Mouse (Mus musculus) heart, adult 2 months (tissue): Measurements from ENCODE around the gene H2afz. TPM values are rescaled to one million over a fixed set of nuclear protein-coding genes. Genes with fewer than 3 reads are reported as not detected.

Experiments
- DNase-seq, 2 experiments: peaks; one replicate each; pipeline ENCODE4 v3.0.0; 2021
- H3K27ac ChIP-seq: fragments of 200-600 bp; 2 replicates; pipeline ENCODE4 v1.8.1; 2022
- H3K27me3 ChIP-seq: fragments of 200-500 bp; 2 replicates; pipeline ENCODE4 v1.6.1; 2012; ENCODE audit warnings: mild to moderate bottlenecking, low read length, inconsistent platforms, mixed read lengths; ENCODE audit not compliant: control insufficient read depth, insufficient read depth
- H3K36me3 ChIP-seq: fragments of 200-500 bp; 2 replicates; pipeline ENCODE4 v1.6.1; 2012; ENCODE audit warnings: low read length, inconsistent platforms; ENCODE audit not compliant: control insufficient read depth, insufficient read depth
- H3K4me1 ChIP-seq: fragments of 200-500 bp; 2 replicates; pipeline ENCODE4 v1.6.1; 2011; ENCODE audit warnings: low read length; ENCODE audit not compliant: control insufficient read depth, insufficient read depth
- H3K4me3 ChIP-seq: fragments of 200-600 bp; 2 replicates; pipeline ENCODE4 v1.8.1; 2022
- H3K79me2 ChIP-seq: fragments of 200-500 bp; replicated peaks from 2 replicates; pipeline ENCODE4 v1.6.1; 2012; ENCODE audit warnings: mild to moderate bottlenecking, inconsistent platforms, low read length, moderate library complexity, mixed read lengths; ENCODE audit not compliant: control insufficient read depth, insufficient read depth
- H3K9ac ChIP-seq: fragments of 200-500 bp; 2 replicates; pipeline ENCODE4 v1.6.1; 2012; ENCODE audit warnings: low read depth, mild to moderate bottlenecking, control low read depth, inconsistent platforms, low read length, mixed read lengths
- CTCF ChIP-seq: fragments of 200-600 bp; IDR thresholded peaks from 2 replicates; pipeline ENCODE4 v1.8.1; 2022; ENCODE audit warnings: antibody characterized with exemption, mild to moderate bottlenecking, moderate library complexity
- EP300 ChIP-seq: fragments of 200-500 bp; IDR thresholded peaks from 2 replicates; pipeline ENCODE4 v1.6.1; 2011; ENCODE audit warnings: low read depth, low read length, control low read depth; ENCODE audit not compliant: insufficient read depth
- POLR2A ChIP-seq: fragments of 200-500 bp; IDR thresholded peaks from 2 replicates; pipeline ENCODE4 v1.6.1; 2011; ENCODE audit warnings: mild to moderate bottlenecking, low read depth, low read length, control low read depth; ENCODE audit not compliant: insufficient read depth
- WGBS: fragments of 180-500 bp; shearing (Covaris S2); methylation state at CpG from one replicate; pipeline ENCODE4 v1.1.7; 2018; 5-methylcytosine and 5-hydroxymethylcytosine counted together
- intact Hi-C: fragments of 180-260 bp; cut with DNase I; formaldehyde crosslinking; loops from one replicate; pipeline ENCODE4 v1.15.1; 2025
- polyA plus RNA-seq: library from polyadenylated mRNA; depleted of rRNA; stranded (reverse); fragments of >200 nt; gene quantifications from 2 replicates; pipeline ENCODE4 v1.2.3, GENCODE M21; 2012
- total RNA-seq, 2 experiments: library from RNA; stranded (reverse); gene quantifications; 2 replicates each; pipeline ENCODE4 v1.2.3; 2021

H2afz gene
- total and polyA plus RNA-seq, 3 experiments, result 53.7 to 103 (median 53.9) TPM

GRCm38 (mm10) chr3:137831156-137831555 is 33.1 kb upstream of the H2afz start:
- intact Hi-C loops, result no loop called here
- TF ChIP-seq POLR2A (no peak), CTCF (no peak), EP300 (no peak)
- Histone ChIP-seq H3K79me2 (no peaks in the 10 kb centered on the region), H3K4me3 (no peak overlapping the region), H3K27me3 (no peaks in the 10 kb centered on the region), H3K4me1 (no peaks in the 10 kb centered on the region), H3K27ac (no peak overlapping the region), H3K9ac (no peak overlapping the region), H3K36me3 (no peaks in the 10 kb centered on the region)
- WGBS, result 84% methylated on average over 2 of the region's 2 CpGs
- DNase-seq, result no peak

DNA sequence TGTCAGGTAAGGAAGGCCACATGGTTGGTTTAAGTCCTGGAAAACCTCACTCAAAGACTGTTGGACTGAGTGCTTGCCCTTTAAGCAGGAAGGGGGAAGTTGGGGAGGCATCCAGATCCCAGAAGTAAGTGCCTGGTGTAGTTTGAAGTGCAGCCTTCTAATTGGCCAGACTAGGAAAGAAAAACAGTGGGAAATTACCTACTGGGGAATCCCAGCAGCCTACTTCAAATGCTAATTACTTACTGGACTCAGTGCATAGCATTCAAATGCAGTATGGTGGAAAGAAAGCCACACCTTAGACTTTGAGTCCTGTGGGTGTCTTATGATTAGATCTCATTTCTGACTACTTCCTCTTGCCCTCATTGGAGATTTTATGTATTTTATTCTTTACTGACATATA is 31.2 kb upstream of the H2afz start:
- H3K4me1 ChIP-seq, result no peaks in the 10 kb centered on the region; the same call in 1 of the 2 replicates
- H3K9ac ChIP-seq, result no peak overlapping the region
- H3K27me3 ChIP-seq, result no peaks in the 10 kb centered on the region
- H3K79me2 ChIP-seq, result no peaks in the 10 kb centered on the region
- TF ChIP-seq POLR2A (no peak), EP300 (no peak), CTCF (no peak)
- H3K36me3 ChIP-seq, result no peaks in the 10 kb centered on the region
- no peak for DNase-seq
- intact Hi-C loops, result no loop called here
- no peak overlapping the region for H3K4me3 ChIP-seq
- H3K27ac ChIP-seq, result no peak overlapping the region

- Histone ChIP-seq H3K79me2 (no peaks in the 10 kb centered on the region), H3K27me3 (no peaks in the 10 kb centered on the region), H3K4me3 (no peak overlapping the region), H3K4me1 (no peaks in the 10 kb centered on the region; the same call in 1 of the 2 replicates), H3K36me3 (no peaks in the 10 kb centered on the region), H3K9ac (no peak overlapping the region), H3K27ac (no peak overlapping the region)
- 75% methylated on average over 4 of the region's 4 CpGs for WGBS
- no peak for DNase-seq
- intact Hi-C loops, result no loop called here
- TF ChIP-seq POLR2A (no peak), CTCF (no peak), EP300 (no peak)
These were observed 30.6 kb upstream of the H2afz start for GRCm38 (mm10) chr3:137833698-137834097.

- 79% methylated on average over 1 of the region's 1 CpGs for WGBS
- DNase-seq, result no peak
These were observed 27.7 kb upstream of the H2afz start for GRCm38 (mm10) chr3:137836543-137836942.

DNA sequence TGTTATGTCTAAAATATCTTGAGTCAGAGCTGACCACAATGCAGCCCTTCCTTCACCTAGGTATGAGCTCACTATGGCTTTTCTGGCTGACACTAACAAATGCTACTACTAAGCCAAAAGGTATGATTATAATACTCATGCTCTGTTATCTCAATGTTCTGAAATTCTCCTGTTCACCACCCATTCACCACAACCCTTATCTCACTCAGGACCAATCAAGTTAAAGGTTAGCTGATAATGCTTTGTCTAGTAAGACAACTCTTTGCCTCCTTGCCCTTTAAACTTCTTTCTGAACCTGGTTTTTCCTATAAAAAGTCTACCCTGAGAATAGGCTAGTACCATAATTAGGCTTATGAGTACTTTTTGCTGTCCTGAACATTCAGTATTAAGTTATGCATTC is 26.1 kb upstream of the H2afz start:
- Histone ChIP-seq H3K36me3 (no peaks in the 10 kb centered on the region), H3K4me3 (no peak overlapping the region), H3K4me1 (no peaks in the 10 kb centered on the region; the same call in 1 of the 2 replicates), H3K27me3 (no peaks in the 10 kb centered on the region), H3K79me2 (no peaks in the 10 kb centered on the region), H3K27ac (no peak overlapping the region), H3K9ac (no peak overlapping the region)
- intact Hi-C loops, result no loop called here
- TF ChIP-seq CTCF (no peak), EP300 (no peak), POLR2A (no peak)
- no peak for DNase-seq

More at GRCm38 (mm10) chr3:137836543-137836942, 27.7 kb upstream of the H2afz start:
- Histone ChIP-seq H3K4me1 (no peaks in the 10 kb centered on the region; the same call in 1 of the 2 replicates), H3K4me3 (no peak overlapping the region), H3K27me3 (no peaks in the 10 kb centered on the region), H3K36me3 (no peaks in the 10 kb centered on the region), H3K79me2 (no peaks in the 10 kb centered on the region), H3K27ac (no peak overlapping the region), H3K9ac (no peak overlapping the region)
- intact Hi-C loops, result no loop called here
- no peak for TF ChIP-seq POLR2A

GRCm38 (mm10) chr3:137842944-137843343 is 21.3 kb upstream of the H2afz start:
- DNase-seq, result no peak
- no peaks in the 10 kb centered on the region for H3K36me3 ChIP-seq
- H3K4me1 ChIP-seq, result no peaks in the 10 kb centered on the region
- no peak overlapping the region for H3K27ac ChIP-seq
- no peaks in the 10 kb centered on the region for H3K27me3 ChIP-seq
- TF ChIP-seq CTCF (no peak), EP300 (no peak), POLR2A (no peak)
- no peak overlapping the region for H3K4me3 ChIP-seq
- H3K9ac ChIP-seq, result no peak overlapping the region
- intact Hi-C loops, result no loop called here
- 91% methylated on average over 1 of the region's 1 CpGs for WGBS
- H3K79me2 ChIP-seq, result no peaks in the 10 kb centered on the region
